Mouse (Mus musculus): Measurements from ENCODE around the gene Bcl7c.
"Not testable (repeated sequence)": the region's sequence is repeated elsewhere in the genome, so short reads cannot be mapped to it uniquely, and the experiment has no call there.

Gene Bcl7c

GRCm38 (mm10) chr7:127681888-127682553, 26.7 kb downstream of the Bcl7c start:
- no peak for DNase-seq

- DNase-seq, result no peak
Observed at GRCm38 (mm10) chr7:127680541-127680940, 28.2 kb downstream of the Bcl7c start.

- DNase-seq, result no peak
Observed at GRCm38 (mm10) chr7:127678811-127679210, 29.9 kb downstream of the Bcl7c start.

- DNase-seq, result no peak
Observed at GRCm38 (mm10) chr7:127677609-127678008, 31.1 kb downstream of the Bcl7c start.

GRCm38 (mm10) chr7:127677077-127677476, 31.7 kb downstream of the Bcl7c start:
- DNase-seq, result peak; percentile 36 to 65

- no peak for DNase-seq
Observed at GRCm38 (mm10) chr7:127675391-127675811, 33.3 kb downstream of the Bcl7c start.

GRCm38 (mm10) chr7:127674977-127675376, 33.8 kb downstream of the Bcl7c start:
- DNase-seq, result peak; percentile 66 to 87

- no peak for DNase-seq
Observed at GRCm38 (mm10) chr7:127672776-127673175, 36.0 kb downstream of the Bcl7c start.

GRCm38 (mm10) chr7:127671880-127672774, 36.6 kb downstream of the Bcl7c start:
- DNase-seq, result no peak

- no peak for DNase-seq
Observed at GRCm38 (mm10) chr7:127667171-127667570, 41.6 kb downstream of the Bcl7c start.

- no peak for DNase-seq
Observed at GRCm38 (mm10) chr7:127666679-127667078, 42.1 kb downstream of the Bcl7c start.

- no peak for DNase-seq
Observed at GRCm38 (mm10) chr7:127666066-127666654, 42.6 kb downstream of the Bcl7c start.

GRCm38 (mm10) chr7:127662926-127663325, 45.8 kb downstream of the Bcl7c start:
- no peak for DNase-seq

GRCm38 (mm10) chr7:127661833-127662232, 46.9 kb downstream of the Bcl7c start:
- DNase-seq, result no peak

- no peak for DNase-seq
Observed at GRCm38 (mm10) chr7:127660882-127661281, 47.9 kb downstream of the Bcl7c start.

- DNase-seq, result peak; percentile 67 to 76
Observed at GRCm38 (mm10) chr7:127656946-127657345, 51.8 kb downstream of the Bcl7c start.

GRCm38 (mm10) chr7:127654318-127654717, 54.4 kb downstream of the Bcl7c start:
- DNase-seq, result no peak

- DNase-seq, result no peak
Observed at GRCm38 (mm10) chr7:127652050-127652449, 56.7 kb downstream of the Bcl7c start.

- DNase-seq, result no peak
Observed at GRCm38 (mm10) chr7:127651624-127652023, 57.1 kb downstream of the Bcl7c start.

GRCm38 (mm10) chr7:127649206-127649605, 59.5 kb downstream of the Bcl7c start:
- DNase-seq, result no peak

- no peak for DNase-seq
Observed at GRCm38 (mm10) chr7:127648516-127649201, 60.1 kb downstream of the Bcl7c start.

GRCm38 (mm10) chr7:127647576-127647975, 61.2 kb downstream of the Bcl7c start:
- DNase-seq, result not testable (repeated sequence)

GRCm38 (mm10) chr7:127646363-127646762, 62.4 kb downstream of the Bcl7c start:
- DNase-seq, result no peak

All from lung, postnatal 4 days (tissue).